Mouse (Mus musculus): ENCODE results near the gene Nckap5.

DNA sequence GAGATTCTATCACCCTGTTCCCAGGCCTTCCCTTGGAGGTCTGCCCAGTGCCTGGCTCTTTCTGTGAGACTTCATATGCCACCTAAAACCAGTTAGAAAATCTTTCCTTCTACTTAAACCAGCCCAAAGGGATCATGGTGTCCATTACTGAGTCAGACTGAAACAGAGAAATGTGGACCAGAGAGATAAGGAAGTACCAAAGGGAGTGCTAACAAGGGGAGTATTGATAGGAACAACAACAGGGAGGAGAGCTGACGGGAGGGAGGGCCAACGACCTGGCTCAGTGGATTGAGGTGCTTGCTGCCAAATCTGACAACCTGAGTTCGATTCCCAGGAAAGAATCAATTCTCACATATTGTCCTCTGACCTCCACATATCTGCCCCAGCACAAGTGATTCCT, 5.8 kb downstream of the Nckap5 start:
- TF ChIP-seq POLR2A (IDR thresholded peaks at IDR 0.05; ENCODE audit: borderline replicate concordance, control insufficient read depth, low read depth, low read length) (no peak), CTCF (IDR thresholded peaks at IDR 0.05; ENCODE audit: control insufficient read depth, insufficient read depth, low read length) (no peak)
